ENCODE assay signal across 13 mouse cellular contexts in genomic region chr12:50073684-50074083, GRCm38 (mm10).
DNase-seq lines count a peak whose midpoint lies in the region; ATAC-seq and TF ChIP-seq lines count a peak whose summit lies in the region.
"Had no signal": no experiment of that assay in that cellular context is flagged by ENCODE, and none has a peak within 500 bp of the region (broad histone marks: within the 10 kb centered on the region; RNA-seq: fewer than 3 reads in every experiment).

No protein-coding gene starts in this region.

- H3K36me3 ChIP-seq in embryonic facial prominence, embryonic 11.5 days (replicated peaks; ENCODE audit: control insufficient read depth, insufficient read depth, low read depth, low read length) = no peaks in the 10 kb centered on the region
- no peaks in the 10 kb centered on the region for H3K36me3 ChIP-seq in embryonic facial prominence, embryonic 10.5 days (replicated peaks)
- H3K36me3 ChIP-seq in lung, embryonic 14.5 days (ENCODE audit: insufficient read depth) = no peaks in the 10 kb centered on the region
- no peaks in the 10 kb centered on the region for H3K36me3 ChIP-seq in lung, postnatal 0 days (ENCODE audit: insufficient read depth, low read length)
- no peaks in the 10 kb centered on the region for H3K36me3 ChIP-seq in stomach, postnatal 0 days (ENCODE audit: control insufficient read depth, insufficient read depth, low read length)
- H3K36me3 ChIP-seq: embryonic facial prominence, embryonic 15.5 days had no signal

- 73% methylated on average over 2 of the region's 2 CpGs for WGBS in embryonic facial prominence, embryonic 11.5 days
- WGBS in embryonic facial prominence, embryonic 10.5 days = 73% methylated on average over 2 of the region's 2 CpGs
- WGBS in lung, embryonic 14.5 days = 39% methylated on average over 2 of the region's 2 CpGs
- 60% methylated on average over 2 of the region's 2 CpGs for WGBS in lung, postnatal 0 days
- 54% methylated on average over 2 of the region's 2 CpGs for WGBS in stomach, postnatal 0 days

- H3K4me2 ChIP-seq in embryonic facial prominence, embryonic 11.5 days (ENCODE audit: low read depth, low read length) = no peak overlapping the region
- H3K4me2 ChIP-seq in lung, embryonic 14.5 days = no peak overlapping the region
- H3K4me2 ChIP-seq in lung, postnatal 0 days (replicated peaks; ENCODE audit: low read depth, low read length) = no peak overlapping the region
- H3K4me2 ChIP-seq in stomach, postnatal 0 days (replicated peaks; ENCODE audit: low read depth) = no peak overlapping the region
- H3K4me2 ChIP-seq: embryonic facial prominence, embryonic 15.5 days; liver, embryonic 11.5 days had no signal

- no peak overlapping the region for H3K9ac ChIP-seq in embryonic facial prominence, embryonic 11.5 days (replicated peaks; ENCODE audit: low read length)
- no peak overlapping the region for H3K9ac ChIP-seq in lung, embryonic 14.5 days
- H3K9ac ChIP-seq in lung, postnatal 0 days (replicated peaks; ENCODE audit: low read depth) = no peak overlapping the region
- no peak overlapping the region for H3K9ac ChIP-seq in stomach, postnatal 0 days (ENCODE audit: low read length)
- H3K9ac ChIP-seq: embryonic facial prominence, embryonic 15.5 days had no signal

- no peak overlapping the region for H3K4me3 ChIP-seq in embryonic facial prominence, embryonic 11.5 days (ENCODE audit: low read depth, low read length)
- H3K4me3 ChIP-seq in embryonic facial prominence, embryonic 10.5 days = no peak overlapping the region
- H3K4me3 ChIP-seq in lung, embryonic 14.5 days (ENCODE audit: low read depth, low read length) = no peak overlapping the region
- no peak overlapping the region for H3K4me3 ChIP-seq in lung, postnatal 0 days (ENCODE audit: low read depth, low read length)
- H3K4me3 ChIP-seq in stomach, postnatal 0 days (ENCODE audit: low read depth, low read length) = no peak overlapping the region
- H3K4me3 ChIP-seq in layer of hippocampus, adult 2 months = no peak overlapping the region
- H3K4me3 ChIP-seq: embryonic facial prominence, embryonic 15.5 days had no signal

- TF ChIP-seq CTCF in lung, embryonic 14.5 days (IDR thresholded peaks at IDR 0.05; ENCODE audit: low read depth) = no peak
- no peak for TF ChIP-seq CTCF in lung, postnatal 0 days (IDR thresholded peaks at IDR 0.05)
- TF ChIP-seq CTCF in stomach, postnatal 0 days (IDR thresholded peaks at IDR 0.05; ENCODE audit: low read depth) = no peak
- TF ChIP-seq CTCF in layer of hippocampus, adult 2 months (conservative IDR thresholded peaks at IDR 0.05) = no peak

- peak; percentile 8 for DNase-seq in embryonic facial prominence, embryonic 11.5 days (ENCODE audit: low spot score)
- DNase-seq in embryonic facial prominence, embryonic 10.5 days (ENCODE audit: low spot score) = no peak
- DNase-seq in lung, embryonic 14.5 days = peak; percentile 34
- no peak for DNase-seq in lung, postnatal 0 days (ENCODE audit: low spot score)
- DNase-seq in left cerebral cortex, adult 8-10 months (ENCODE audit: low spot score in 2 of 2) = peak; percentile 32 to 63
- DNase-seq in stomach, postnatal 0 days (ENCODE audit: low spot score) = peak; percentile 15
- DNase-seq in layer of hippocampus, adult 18-20 months (ENCODE audit: low spot score in 2 of 2) = no peak
- no peak for DNase-seq in layer of hippocampus, adult 2 months (ENCODE audit: low spot score in 2 of 2)
- DNase-seq: heart, postnatal 4 days; midbrain, embryonic 14.5 days; thymus, postnatal 25 days had no signal

- no peak for TF ChIP-seq EP300 in lung, postnatal 0 days (IDR thresholded peaks at IDR 0.05)
- TF ChIP-seq EP300 in stomach, postnatal 0 days (optimal IDR thresholded peaks at IDR 0.05) = no peak

- H3K4me1 ChIP-seq in embryonic facial prominence, embryonic 11.5 days (ENCODE audit: control insufficient read depth, insufficient read depth, low read length) = no peaks in the 10 kb centered on the region
- H3K4me1 ChIP-seq in embryonic facial prominence, embryonic 10.5 days = peaks cover 12% of the 10 kb centered on the region; the same call in 1 of the 2 replicates
- H3K4me1 ChIP-seq in lung, embryonic 14.5 days (ENCODE audit: insufficient read depth) = no peaks in the 10 kb centered on the region
- H3K4me1 ChIP-seq in lung, postnatal 0 days (ENCODE audit: insufficient read depth, low read depth, low read length) = no peaks in the 10 kb centered on the region
- no peaks in the 10 kb centered on the region for H3K4me1 ChIP-seq in stomach, postnatal 0 days (replicated peaks; ENCODE audit: control insufficient read depth, insufficient read depth)
- H3K4me1 ChIP-seq: embryonic facial prominence, embryonic 15.5 days had no signal

- H3K27me3 ChIP-seq in embryonic facial prominence, embryonic 11.5 days (ENCODE audit: control insufficient read depth, insufficient read depth, low read length) = no peaks in the 10 kb centered on the region
- no peaks in the 10 kb centered on the region for H3K27me3 ChIP-seq in embryonic facial prominence, embryonic 10.5 days (replicated peaks; ENCODE audit: low read depth, poor library complexity, severe bottlenecking)
- H3K27me3 ChIP-seq in lung, embryonic 14.5 days (ENCODE audit: insufficient read depth, low read length) = no peaks in the 10 kb centered on the region
- H3K27me3 ChIP-seq in lung, postnatal 0 days (replicated peaks; ENCODE audit: insufficient read depth, low read length) = no peaks in the 10 kb centered on the region
- no peaks in the 10 kb centered on the region for H3K27me3 ChIP-seq in stomach, postnatal 0 days (ENCODE audit: control insufficient read depth, insufficient read depth, low read length)
- H3K27me3 ChIP-seq: embryonic facial prominence, embryonic 15.5 days had no signal

- no peak overlapping the region for H3K27ac ChIP-seq in embryonic facial prominence, embryonic 11.5 days (replicated peaks; ENCODE audit: low read depth, low read length)
- H3K27ac ChIP-seq in embryonic facial prominence, embryonic 10.5 days (replicated peaks) = no peak overlapping the region
- H3K27ac ChIP-seq in lung, embryonic 14.5 days (ENCODE audit: low read depth) = no peak overlapping the region
- H3K27ac ChIP-seq in lung, postnatal 0 days (ENCODE audit: low read length) = no peak overlapping the region
- no peak overlapping the region for H3K27ac ChIP-seq in stomach, postnatal 0 days (replicated peaks)
- no peak overlapping the region for H3K27ac ChIP-seq in layer of hippocampus, adult 2 months
- H3K27ac ChIP-seq: embryonic facial prominence, embryonic 15.5 days had no signal

- H3K9me3 ChIP-seq in embryonic facial prominence, embryonic 11.5 days (replicated peaks; ENCODE audit: control insufficient read depth, low read length) = no peaks in the 10 kb centered on the region
- H3K9me3 ChIP-seq in embryonic facial prominence, embryonic 10.5 days = no peaks in the 10 kb centered on the region
- no peaks in the 10 kb centered on the region for H3K9me3 ChIP-seq in lung, embryonic 14.5 days (ENCODE audit: low read depth, low read length)
- H3K9me3 ChIP-seq in lung, postnatal 0 days (ENCODE audit: low read length) = no peaks in the 10 kb centered on the region
- H3K9me3 ChIP-seq in stomach, postnatal 0 days (ENCODE audit: control insufficient read depth, low read length) = no peaks in the 10 kb centered on the region
- H3K9me3 ChIP-seq: embryonic facial prominence, embryonic 15.5 days had no signal

- ATAC-seq in embryonic facial prominence, embryonic 11.5 days (replicated peaks; ENCODE audit: insufficient number of reproducible peaks, low FRiP score, low TSS enrichment, low read depth) = no peak
- ATAC-seq in lung, embryonic 14.5 days (ENCODE audit: insufficient read depth) = no peak
- ATAC-seq in lung, postnatal 0 days = no peak
- no peak for ATAC-seq in stomach, postnatal 0 days (ENCODE audit: low FRiP score, low TSS enrichment)

Comparison
In these comparisons a context has a peak if more than half of its experiments do, and no peak if none do; other contexts are left out.
1. DNase-seq: peak in embryonic facial prominence, embryonic 11.5 days (single experiment), lung, embryonic 14.5 days (single experiment), left cerebral cortex, adult 8-10 months (2 of 2) and stomach, postnatal 0 days (single experiment); none in embryonic facial prominence, embryonic 10.5 days (single experiment), lung, postnatal 0 days (single experiment), layer of hippocampus, adult 18-20 months (0 of 2) and layer of hippocampus, adult 2 months (0 of 2).